Mouse (Mus musculus) lung, adult 2 months (tissue): ENCODE measurements around the gene D11Wsu47e. TPM values are rescaled to one million over a fixed set of nuclear protein-coding genes. Genes with fewer than 3 reads are reported as not detected.

ENCODE experiments used
- DNase-seq: peaks from one replicate; pipeline ENCODE4 v3.0.0; 2022
- H3K4me1 ChIP-seq: fragments of 200-500 bp; 2 replicates; pipeline ENCODE4 v1.6.1; 2011; ENCODE audit warnings: low read length; ENCODE audit not compliant: control insufficient read depth, insufficient read depth
- H3K4me3 ChIP-seq: fragments of 200-500 bp; replicated peaks from 2 replicates; pipeline ENCODE3; 2011; ENCODE audit warnings: low read depth, mild to moderate bottlenecking, control low read depth, low read length; ENCODE audit errors: extremely low read depth
- CTCF ChIP-seq: fragments of 200-500 bp; IDR thresholded peaks from 2 replicates; pipeline ENCODE4 v1.5.1; 2011; ENCODE audit warnings: mild to moderate bottlenecking, low read length, control low read depth; ENCODE audit not compliant: insufficient read depth
- POLR2A ChIP-seq: fragments of 200-500 bp; IDR thresholded peaks from 2 replicates; pipeline ENCODE4 v1.6.1; 2011; ENCODE audit warnings: low read depth, mild to moderate bottlenecking, control low read depth, low read length, borderline replicate concordance; ENCODE audit errors: extremely low read depth
- WGBS: fragments of 180-500 bp; shearing (Covaris S2); methylation state at CpG from one replicate; pipeline ENCODE4 v1.1.7; 2018; 5-methylcytosine and 5-hydroxymethylcytosine counted together
- polyA plus RNA-seq: library from polyadenylated mRNA; depleted of rRNA; stranded (reverse); fragments of >200 nt; gene quantifications from 2 replicates; pipeline ENCODE4 v1.2.3, GENCODE M21; 2012

Gene D11Wsu47e
- polyA plus RNA-seq, 1 experiment: 7.1 TPM

DNA sequence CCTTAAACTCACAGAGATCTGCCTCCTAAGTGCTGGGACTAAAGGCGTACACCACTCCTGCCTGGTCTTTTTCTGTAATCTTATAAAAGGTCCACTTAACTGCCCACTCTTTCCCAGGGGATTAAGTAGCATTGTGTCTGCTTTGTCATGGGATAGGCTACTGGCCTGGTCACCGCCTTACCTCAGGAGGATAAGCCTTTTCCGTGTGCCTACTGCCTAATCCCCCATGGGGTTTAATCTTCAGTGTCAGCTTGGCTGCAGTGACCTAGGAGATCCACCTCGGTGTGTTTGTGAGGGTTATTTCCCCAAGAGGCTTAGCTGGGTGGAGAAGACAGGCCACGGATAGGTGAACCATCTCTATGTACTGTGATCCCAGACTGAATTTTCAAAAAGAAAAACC lies 13.4 kb downstream of the D11Wsu47e start:
- no peak for DNase-seq
- Histone ChIP-seq H3K4me1 (no peaks in the 10 kb centered on the region), H3K4me3 (no peak overlapping the region)
- TF ChIP-seq POLR2A: no peak
- no peak for TF ChIP-seq CTCF
- WGBS: 83% methylated on average over 5 of the region's 5 CpGs

DNA sequence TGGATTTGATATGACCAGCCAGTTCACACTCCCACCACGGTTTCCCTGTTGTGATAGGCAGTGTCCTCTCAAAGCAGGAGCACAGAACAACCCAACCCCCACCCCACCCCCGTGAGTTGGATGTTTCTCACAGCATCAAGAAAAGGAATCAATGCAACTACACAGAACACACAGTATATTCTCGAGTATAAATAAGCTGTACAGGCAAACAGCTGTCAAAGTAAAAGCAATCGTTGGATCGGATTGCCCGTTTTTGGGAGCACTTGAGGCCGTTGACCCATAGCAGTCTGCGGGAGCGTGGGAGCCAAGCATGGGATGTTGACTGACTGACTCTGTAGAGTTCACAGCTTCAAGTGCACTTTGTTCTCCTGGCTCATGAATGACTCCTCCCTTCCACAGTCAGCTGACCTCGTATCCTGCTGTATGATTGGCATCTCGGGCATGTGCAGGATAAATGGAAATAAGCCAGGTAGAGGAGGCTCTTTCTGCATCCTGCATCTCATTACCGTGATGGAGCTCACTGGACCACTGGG lies 13.9 kb downstream of the D11Wsu47e start:
- H3K4me1 ChIP-seq: no peaks in the 10 kb centered on the region
- peak; percentile 16 for DNase-seq
- 63% methylated on average over 12 of the region's 12 CpGs for WGBS
- TF ChIP-seq POLR2A (no peak), CTCF (no peak)
- H3K4me3 ChIP-seq: no peak overlapping the region

DNA sequence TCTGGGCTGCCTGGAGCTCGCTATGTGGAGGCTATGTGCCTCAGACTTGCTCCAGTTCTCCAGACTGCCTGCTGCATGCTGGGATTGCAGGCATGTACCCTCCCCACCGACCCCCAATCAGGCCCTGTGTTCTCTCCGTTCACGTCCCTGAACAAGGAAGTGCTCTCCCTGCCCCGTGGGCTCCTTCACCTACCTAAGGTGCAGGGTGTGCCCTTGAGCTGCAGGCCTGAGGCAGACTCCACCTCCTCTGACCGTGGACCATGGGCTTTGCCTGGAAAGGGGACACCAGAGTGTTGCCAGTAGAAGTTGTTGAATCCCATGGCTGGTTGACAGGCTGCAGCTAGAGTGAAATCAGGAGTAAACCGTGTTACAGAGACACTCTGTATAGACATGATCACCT lies 15.4 kb downstream of the D11Wsu47e start:
- no peak overlapping the region for H3K4me3 ChIP-seq
- no peaks in the 10 kb centered on the region for H3K4me1 ChIP-seq
- WGBS: 77% methylated on average over 7 of the region's 7 CpGs
- no peak for DNase-seq
- TF ChIP-seq CTCF (no peak), POLR2A (no peak)

DNA sequence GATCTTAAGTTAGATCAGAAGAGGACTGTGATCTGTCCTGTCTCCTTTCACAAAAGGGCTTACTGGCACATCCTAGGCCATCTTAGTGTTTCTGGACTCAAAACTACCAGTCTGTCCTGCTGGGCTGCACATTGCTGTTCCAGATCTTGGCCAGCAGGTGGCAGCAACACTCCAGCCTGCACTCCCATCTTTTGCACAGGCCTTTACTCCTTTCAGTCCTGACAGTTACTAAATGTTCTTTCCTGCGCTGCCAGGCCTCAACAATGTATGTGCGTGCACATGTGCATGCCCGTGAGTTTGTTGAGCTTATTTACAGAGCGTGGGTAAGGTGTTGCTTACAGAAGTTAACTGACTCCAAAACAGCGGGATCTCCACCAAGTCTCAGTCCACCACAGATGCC lies 19.5 kb downstream of the D11Wsu47e start:
- TF ChIP-seq POLR2A (peak; percentile 16; the same call in 1 of the 2 replicates), CTCF (peak; percentile 100)
- Histone ChIP-seq H3K4me1 (no peaks in the 10 kb centered on the region), H3K4me3 (no peak overlapping the region)
- WGBS: 25% methylated on average over 5 of the region's 5 CpGs
- DNase-seq: peak; percentile 79

DNA sequence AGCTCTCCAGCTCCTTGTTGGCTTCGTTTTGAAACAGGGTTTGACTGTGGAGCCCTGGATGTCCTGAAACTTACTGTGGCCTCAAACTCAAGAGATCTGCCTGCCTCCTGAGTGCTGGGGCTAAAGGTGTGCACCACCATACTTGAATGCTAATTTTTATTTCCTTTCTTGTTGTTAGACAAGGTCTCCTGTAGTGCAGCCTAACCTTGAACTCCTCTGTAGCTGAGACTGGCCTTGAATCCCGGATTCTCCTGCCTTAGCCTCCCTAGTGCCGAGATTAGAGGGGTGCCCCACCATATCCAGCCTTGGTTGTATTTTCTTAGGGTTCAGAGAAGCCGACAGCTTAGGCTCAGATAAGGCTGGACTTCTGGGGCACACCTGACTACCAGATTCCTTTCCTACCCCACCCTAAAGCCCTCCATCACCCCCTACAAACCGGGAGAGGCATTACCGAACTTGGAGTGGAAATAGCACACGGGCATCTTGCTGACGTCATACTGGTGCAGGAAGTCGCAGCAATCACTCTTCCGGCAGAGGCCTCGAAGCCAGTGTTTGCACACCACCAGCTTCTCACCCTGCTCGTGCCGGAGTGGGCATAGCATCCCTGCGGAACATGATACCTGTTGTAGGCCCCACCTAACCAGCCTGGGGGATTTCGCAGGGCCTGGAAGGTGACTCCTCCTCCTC lies 21.9 kb downstream of the D11Wsu47e start:
- WGBS: 65% methylated on average over 15 of the region's 15 CpGs
- peaks cover 6% of the 10 kb centered on the region for H3K4me1 ChIP-seq
- DNase-seq: no peak

DNA sequence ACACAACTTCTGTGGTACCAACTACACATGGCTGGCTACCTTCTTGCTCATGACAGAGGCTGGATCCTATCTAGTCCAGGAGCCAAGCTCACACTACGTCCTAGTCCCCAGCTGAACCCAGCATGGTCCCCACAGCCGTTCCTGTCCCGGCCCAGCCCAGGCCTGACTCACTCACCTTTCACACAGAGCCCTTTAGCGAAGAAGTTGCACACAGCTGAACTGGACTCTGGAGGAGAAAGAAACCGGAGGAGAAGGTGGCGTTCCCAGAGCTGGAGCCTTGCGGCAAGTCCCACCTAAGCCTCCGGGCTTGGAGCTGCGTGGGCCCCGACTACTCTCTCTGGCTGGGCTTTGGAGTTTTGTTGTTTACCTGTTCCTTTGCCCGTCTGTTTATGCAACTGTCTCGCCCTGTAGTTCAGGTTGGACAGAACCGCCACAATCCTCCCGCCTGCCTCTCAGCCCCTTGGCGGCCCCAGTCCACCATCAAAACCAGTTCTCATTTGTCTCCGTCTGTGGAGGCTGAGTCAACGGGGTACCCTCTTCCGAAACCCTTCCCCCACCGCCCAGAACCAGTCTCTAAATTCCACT lies 24.5 kb downstream of the D11Wsu47e start:
- H3K4me3 ChIP-seq: no peak overlapping the region
- TF ChIP-seq CTCF (no peak), POLR2A (no peak)
- DNase-seq: no peak
- WGBS: 81% methylated on average over 19 of the region's 19 CpGs
- H3K4me1 ChIP-seq: peaks cover 6% of the 10 kb centered on the region

More for the DNA sequence above, 21.9 kb downstream of the D11Wsu47e start:
- TF ChIP-seq POLR2A (no peak), CTCF (no peak)
- H3K4me3 ChIP-seq: no peak overlapping the region

DNA sequence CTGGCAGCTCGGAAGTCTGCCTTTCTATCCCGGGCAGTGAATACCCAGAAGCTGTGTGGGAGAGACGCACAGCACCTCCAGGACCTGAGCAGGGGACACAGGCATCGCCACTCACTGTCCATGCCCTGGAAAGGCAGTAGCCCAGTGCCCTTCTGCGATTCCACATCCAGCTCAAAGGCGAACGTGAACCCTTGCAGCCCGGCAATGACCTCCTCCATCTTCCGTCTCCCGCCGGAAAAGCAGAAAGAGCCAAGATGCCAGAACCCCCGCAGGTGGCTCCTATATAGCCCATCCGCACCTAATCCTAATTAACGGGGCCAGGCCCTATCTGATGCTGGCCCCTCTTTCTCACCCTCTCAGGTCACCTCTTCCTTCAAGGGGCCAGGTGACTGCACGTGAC lies 25.1 kb downstream of the D11Wsu47e start:
- no peak overlapping the region for H3K4me3 ChIP-seq

DNA sequence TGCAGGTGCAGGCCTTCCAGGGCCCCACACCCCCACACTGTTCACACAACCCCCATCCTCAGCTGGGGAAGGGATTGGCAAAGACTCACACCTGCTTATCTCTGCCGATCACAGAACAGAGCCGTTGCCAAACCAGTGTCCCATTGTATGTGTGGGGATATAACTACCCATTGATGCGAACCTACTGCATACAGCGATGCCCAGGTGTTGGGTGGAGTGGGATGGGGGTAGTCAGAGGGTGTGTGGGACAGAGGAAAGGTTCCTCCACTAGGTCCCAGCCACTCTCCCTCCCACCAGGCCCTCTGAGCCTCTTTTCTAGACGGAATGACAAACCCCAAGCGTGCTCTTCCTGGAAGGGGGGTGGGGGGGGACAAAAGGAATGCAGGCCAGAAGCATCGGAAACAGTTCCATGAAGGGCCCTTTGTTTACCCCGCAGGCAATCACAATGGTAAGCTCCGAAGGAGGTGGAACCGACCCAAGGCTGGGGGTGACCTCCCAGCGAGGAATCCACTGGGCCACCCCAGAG lies 25.6 kb downstream of the D11Wsu47e start, which contains the start of gene Cpsf4l:
Gene Cpsf4l (minus strand): TSS at position 287 of the 526 bp plus-strand sequence.
- DNase-seq: no peak
- 15% methylated on average over 11 of the region's 11 CpGs for WGBS
- no peak within 1 kb of the TSS for H3K4me3 ChIP-seq

More for the DNA sequence above, 25.1 kb downstream of the D11Wsu47e start:
- WGBS: 69% methylated on average over 15 of the region's 15 CpGs
- no peak for TF ChIP-seq CTCF
- no peak for TF ChIP-seq POLR2A
- no peak for DNase-seq
- peaks cover 6% of the 10 kb centered on the region for H3K4me1 ChIP-seq

DNA sequence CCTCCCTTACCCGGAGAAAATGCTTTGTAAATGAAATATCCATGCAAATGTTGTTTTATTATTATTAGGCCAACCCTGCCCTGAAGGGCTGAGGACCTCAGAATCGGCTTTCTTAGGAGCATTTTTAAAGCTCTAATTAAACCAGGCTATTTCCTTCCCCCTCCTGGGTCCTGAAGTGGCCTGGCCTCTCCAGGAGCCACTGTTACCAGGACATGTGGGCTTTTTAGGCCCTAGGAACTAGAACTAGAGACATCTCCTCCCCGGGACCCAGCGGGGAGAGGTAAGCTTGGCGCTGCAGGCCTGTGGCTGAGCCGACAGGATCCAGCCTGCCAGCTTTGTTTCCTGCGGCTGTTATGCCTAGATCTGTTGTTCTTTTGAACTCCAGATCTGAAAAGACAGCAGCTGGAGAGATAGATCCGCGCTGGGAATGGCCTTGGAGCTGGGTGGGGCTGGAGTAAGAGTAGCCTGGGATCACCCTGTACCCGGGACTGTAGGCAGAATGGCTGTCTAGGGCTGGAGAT lies 26.1 kb downstream of the D11Wsu47e start:
- Histone ChIP-seq H3K4me3 (no peak overlapping the region), H3K4me1 (peaks cover 6% of the 10 kb centered on the region)
- no peak for DNase-seq
- WGBS: 18% methylated on average over 10 of the region's 10 CpGs
- TF ChIP-seq POLR2A (no peak), CTCF (no peak)

More for the DNA sequence above, 25.6 kb downstream of the D11Wsu47e start, which contains the start of gene Cpsf4l:
- peaks cover 6% of the 10 kb centered on the region for H3K4me1 ChIP-seq
- TF ChIP-seq POLR2A (no peak), CTCF (no peak)
